Mouse (Mus musculus) E14TG2a.4 (cell line): ENCODE measurements around the gene Pef1.

Source experiments
- H3K27me3 ChIP-seq: 2 replicates; pipeline ENCODE4 v1.6.1; 2014; ENCODE audit warnings: low read length, control low read depth; ENCODE audit not compliant: insufficient read depth
- H3K36me3 ChIP-seq: 2 replicates; pipeline ENCODE4 v1.6.1; 2014; ENCODE audit warnings: low read length, control low read depth; ENCODE audit not compliant: insufficient read depth
- H3K4me1 ChIP-seq: replicated peaks from 2 replicates; pipeline ENCODE4 v1.6.1; 2014; ENCODE audit warnings: low read depth, low read length, control low read depth
- H3K4me3 ChIP-seq: replicated peaks from 2 replicates; pipeline ENCODE4 v1.5.1; 2014; ENCODE audit warnings: mild to moderate bottlenecking, low read length
- H3K9me3 ChIP-seq: 2 replicates; pipeline ENCODE4 v1.6.1; 2014; ENCODE audit warnings: low read length, control low read depth
- CTCF ChIP-seq: conservative IDR thresholded peaks from 2 replicates; pipeline ENCODE4 v1.5.1; 2014; ENCODE audit warnings: low read length
- NANOG ChIP-seq: IDR thresholded peaks from 2 replicates; pipeline ENCODE4 v1.6.1; 2014; ENCODE audit warnings: borderline replicate concordance, low read length, mixed read lengths
- POU5F1 ChIP-seq: IDR thresholded peaks from 2 replicates; pipeline ENCODE4 v1.6.1; 2014; ENCODE audit warnings: low read length, borderline replicate concordance

Pef1 gene

GRCm38 (mm10) chr4:130102111-130102651 lies at the start of gene Pef1:
Pef1 (plus strand) TSS chr4:130102558.
- 0 out of 2 replicates have a peak within 1 kb of the TSS, but pooled peaks have one; percentile 26 for H3K4me3 ChIP-seq
- no peak for TF ChIP-seq CTCF
- TF ChIP-seq NANOG, result peak; percentile 95
- H3K4me1 ChIP-seq, result peaks cover 52% of the 10 kb centered on the region
- H3K36me3 ChIP-seq, result no peaks in the 10 kb centered on the region
- H3K9me3 ChIP-seq, result 0 out of 2 replicates have a peak, but pooled peaks cover 4% of the 10 kb centered on the region
- H3K27me3 ChIP-seq, result peaks cover 51% of the 10 kb centered on the region

GRCm38 (mm10) chr4:130053111-130053510 lies 49.2 kb upstream of the Pef1 start:
- H3K27me3 ChIP-seq, result peaks cover 55% of the 10 kb centered on the region
- H3K9me3 ChIP-seq, result no peaks in the 10 kb centered on the region
- peaks cover 29% of the 10 kb centered on the region for H3K4me1 ChIP-seq
- no peak overlapping the region for H3K4me3 ChIP-seq
- H3K36me3 ChIP-seq, result no peaks in the 10 kb centered on the region
- TF ChIP-seq NANOG (no peak), CTCF (no peak), POU5F1 (no peak)

GRCm38 (mm10) chr4:130054727-130055126 lies 47.6 kb upstream of the Pef1 start:
- Histone ChIP-seq H3K27me3 (peaks cover 50% of the 10 kb centered on the region), H3K9me3 (no peaks in the 10 kb centered on the region), H3K4me1 (peaks cover 28% of the 10 kb centered on the region), H3K36me3 (no peaks in the 10 kb centered on the region), H3K4me3 (no peak overlapping the region)
- TF ChIP-seq CTCF (no peak), NANOG (no peak), POU5F1 (no peak)

- H3K27me3 ChIP-seq, result peaks cover 48% of the 10 kb centered on the region
- H3K9me3 ChIP-seq, result no peaks in the 10 kb centered on the region
- no peaks in the 10 kb centered on the region for H3K36me3 ChIP-seq
- H3K4me3 ChIP-seq, result no peak overlapping the region
- H3K4me1 ChIP-seq, result peaks cover 28% of the 10 kb centered on the region
- no peak for TF ChIP-seq POU5F1
- no peak for TF ChIP-seq CTCF
- TF ChIP-seq NANOG, result no peak
Measured at GRCm38 (mm10) chr4:130055160-130056010, 47.0 kb upstream of the Pef1 start.

- Histone ChIP-seq H3K36me3 (no peaks in the 10 kb centered on the region), H3K4me1 (peaks cover 28% of the 10 kb centered on the region), H3K27me3 (peaks cover 42% of the 10 kb centered on the region), H3K4me3 (no peak overlapping the region), H3K9me3 (no peaks in the 10 kb centered on the region)
- TF ChIP-seq POU5F1, result no peak
- TF ChIP-seq NANOG, result no peak
Measured at GRCm38 (mm10) chr4:130056011-130056322, 46.4 kb upstream of the Pef1 start.

GRCm38 (mm10) chr4:130056471-130056870 lies 45.9 kb upstream of the Pef1 start:
- Histone ChIP-seq H3K27me3 (peaks cover 39% of the 10 kb centered on the region), H3K4me3 (no peak overlapping the region), H3K9me3 (no peaks in the 10 kb centered on the region), H3K4me1 (peaks cover 25% of the 10 kb centered on the region), H3K36me3 (no peaks in the 10 kb centered on the region)
- no peak for TF ChIP-seq POU5F1
- TF ChIP-seq NANOG, result no peak
- TF ChIP-seq CTCF, result no peak

- TF ChIP-seq POU5F1, result no peak
- TF ChIP-seq NANOG, result no peak
- TF ChIP-seq CTCF, result no peak
- Histone ChIP-seq H3K9me3 (no peaks in the 10 kb centered on the region), H3K4me1 (peaks cover 12% of the 10 kb centered on the region), H3K4me3 (no peak overlapping the region), H3K27me3 (peaks cover 40% of the 10 kb centered on the region), H3K36me3 (no peaks in the 10 kb centered on the region)
Measured at GRCm38 (mm10) chr4:130060937-130061336, 41.4 kb upstream of the Pef1 start.

- Histone ChIP-seq H3K9me3 (no peaks in the 10 kb centered on the region), H3K27me3 (peaks cover 47% of the 10 kb centered on the region), H3K36me3 (no peaks in the 10 kb centered on the region), H3K4me3 (no peak overlapping the region), H3K4me1 (no peaks in the 10 kb centered on the region; the same call in 1 of the 2 replicates)
- no peak for TF ChIP-seq CTCF
- no peak for TF ChIP-seq POU5F1
- no peak for TF ChIP-seq NANOG
Measured at GRCm38 (mm10) chr4:130063191-130063590, 39.2 kb upstream of the Pef1 start.
